Mouse (Mus musculus) thymus, adult 2 months (tissue): ENCODE results near the gene Unc5a. TPM values are rescaled to one million over a fixed set of nuclear protein-coding genes. Genes with fewer than 3 reads are reported as not detected.

Source experiments
- DNase-seq: peaks from one replicate; pipeline ENCODE4 v3.0.0; 2021
- H3K27ac ChIP-seq: fragments of 200-500 bp; 2 replicates; pipeline ENCODE4 v1.5.1; 2012; ENCODE audit warnings: low read length, control low read depth; ENCODE audit not compliant: control insufficient read depth, insufficient read depth
- H3K27me3 ChIP-seq: fragments of 200-500 bp; 2 replicates; pipeline ENCODE4 v1.6.1; 2012; ENCODE audit warnings: mild to moderate bottlenecking, low read length, moderate library complexity, mixed read lengths; ENCODE audit not compliant: control insufficient read depth, insufficient read depth
- H3K36me3 ChIP-seq: fragments of 200-500 bp; 2 replicates; pipeline ENCODE4 v1.6.1; 2012; ENCODE audit warnings: mild to moderate bottlenecking, low read length, moderate library complexity; ENCODE audit not compliant: control insufficient read depth, insufficient read depth
- H3K4me1 ChIP-seq: fragments of 200-500 bp; replicated peaks from 2 replicates; pipeline ENCODE4 v1.6.1; 2012; ENCODE audit warnings: low read length; ENCODE audit not compliant: control insufficient read depth, insufficient read depth
- H3K4me3 ChIP-seq: fragments of 200-500 bp; 2 replicates; pipeline ENCODE4 v1.5.1; 2012; ENCODE audit warnings: mild to moderate bottlenecking, low read length, control low read depth, moderate library complexity; ENCODE audit not compliant: control insufficient read depth, insufficient read depth
- CTCF ChIP-seq: fragments of 200-500 bp; IDR thresholded peaks from 2 replicates; pipeline ENCODE4 v1.5.1; 2012; ENCODE audit warnings: mild to moderate bottlenecking, control low read depth, low read length, moderate library complexity, borderline replicate concordance; ENCODE audit not compliant: control insufficient read depth, poor library complexity, insufficient read depth; ENCODE audit errors: extremely low read depth
- POLR2A ChIP-seq: fragments of 200-500 bp; IDR thresholded peaks from 2 replicates; pipeline ENCODE4 v1.6.1; 2012; ENCODE audit warnings: mild to moderate bottlenecking, low read length, control low read depth, moderate library complexity; ENCODE audit not compliant: control insufficient read depth, poor library complexity, insufficient read depth; ENCODE audit errors: extremely low read depth
- WGBS: fragments of 180-500 bp; shearing (Covaris S2); methylation state at CpG from one replicate; pipeline ENCODE4 v1.1.7; 2018; 5-methylcytosine and 5-hydroxymethylcytosine counted together
- polyA plus RNA-seq: library from polyadenylated mRNA; depleted of rRNA; stranded (reverse); fragments of >200 nt; gene quantifications from 2 replicates; pipeline ENCODE4 v1.2.3, GENCODE M21; 2012; rRNA removed

Gene Unc5a
- polyA plus RNA-seq, 1 experiment, result 3.1 TPM

- no peak for DNase-seq
- WGBS, result 62% methylated on average over 4 of the region's 4 CpGs
- Histone ChIP-seq H3K4me3 (no peak overlapping the region), H3K36me3 (no peaks in the 10 kb centered on the region), H3K27me3 (no peaks in the 10 kb centered on the region), H3K27ac (no peak overlapping the region), H3K4me1 (peaks cover 29% of the 10 kb centered on the region)
- TF ChIP-seq CTCF (no peak), POLR2A (no peak)
Observed at GRCm38 (mm10) chr13:55022256-55022655, 73.0 kb downstream of the Unc5a start.

DNA sequence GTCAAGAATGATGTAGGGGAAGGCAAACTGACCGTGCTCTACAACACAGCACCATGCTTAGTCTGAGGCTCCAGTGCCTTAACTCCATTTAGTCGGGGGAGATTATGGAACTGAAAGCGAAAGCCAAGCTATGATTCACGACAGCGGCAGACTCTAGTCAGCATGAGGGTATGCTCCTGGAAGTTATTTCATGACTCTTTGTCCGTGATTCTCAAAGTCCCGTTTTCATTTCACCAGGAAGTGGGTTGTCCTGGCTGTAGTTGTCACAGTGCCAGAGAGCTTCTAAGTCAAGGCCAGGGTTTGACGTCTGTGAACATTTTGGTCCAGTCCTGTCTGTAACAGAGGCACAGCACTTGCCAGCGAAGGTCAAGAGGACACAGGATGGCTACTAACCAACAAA lies 73.5 kb downstream of the Unc5a start:
- Histone ChIP-seq H3K36me3 (peaks cover under 1% of the 10 kb centered on the region; the same call in 1 of the 2 replicates), H3K27me3 (no peaks in the 10 kb centered on the region), H3K27ac (no peak overlapping the region), H3K4me1 (peaks cover 24% of the 10 kb centered on the region), H3K4me3 (no peak overlapping the region)
- no peak for DNase-seq
- no peak for TF ChIP-seq POLR2A
- WGBS, result 16% methylated on average over 9 of the region's 9 CpGs

DNA sequence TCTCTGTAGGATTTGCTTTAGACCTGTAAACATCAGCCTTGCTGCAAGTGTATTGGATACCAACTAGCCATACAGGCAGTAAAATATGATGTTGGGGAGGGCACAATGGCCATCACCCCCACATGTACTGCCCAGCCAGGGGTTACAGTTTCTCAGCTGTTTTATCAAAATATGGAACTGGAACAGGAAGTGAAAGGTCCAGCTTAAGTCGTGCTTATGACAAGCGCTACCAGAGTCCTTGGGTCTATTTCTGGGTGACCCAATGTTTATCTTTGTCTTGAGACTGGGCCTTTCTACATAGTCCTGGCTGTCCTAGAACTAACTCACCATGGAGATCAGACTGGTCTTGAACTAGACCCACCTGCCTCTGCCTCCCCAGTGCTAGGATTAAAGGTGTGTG lies 75.0 kb downstream of the Unc5a start:
- H3K36me3 ChIP-seq, result peaks cover 15% of the 10 kb centered on the region
- no peak overlapping the region for H3K27ac ChIP-seq
- 89% methylated on average over 2 of the region's 2 CpGs for WGBS
- no peaks in the 10 kb centered on the region for H3K27me3 ChIP-seq
- no peak for DNase-seq
- H3K4me1 ChIP-seq, result peaks cover 14% of the 10 kb centered on the region
- TF ChIP-seq POLR2A, result no peak
- no peak for TF ChIP-seq CTCF
- H3K4me3 ChIP-seq, result no peak overlapping the region

DNA sequence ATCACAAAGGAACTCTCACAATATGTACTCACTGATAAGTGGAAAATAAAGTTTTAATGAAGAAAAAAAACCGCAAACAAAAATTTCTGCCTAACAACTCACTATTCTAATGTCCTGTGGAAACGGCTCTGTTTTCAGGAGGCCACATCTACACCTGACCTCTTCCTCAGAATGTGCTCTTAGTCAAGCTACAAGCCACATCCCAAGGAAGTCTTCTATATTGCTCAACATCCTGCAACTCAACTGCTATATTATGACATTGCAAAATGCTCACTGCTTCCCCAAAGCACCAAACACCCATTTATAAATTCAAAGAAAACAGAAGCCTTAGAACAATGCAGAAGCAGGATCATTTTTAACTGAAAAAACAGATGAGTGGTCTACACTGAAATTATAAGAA lies 90.8 kb downstream of the Unc5a start:
- Histone ChIP-seq H3K27ac (no peak overlapping the region), H3K4me3 (no peak overlapping the region), H3K27me3 (no peaks in the 10 kb centered on the region), H3K36me3 (peaks cover 3% of the 10 kb centered on the region; the same call in 1 of the 2 replicates), H3K4me1 (no peaks in the 10 kb centered on the region)
- 53% methylated on average over 2 of the region's 2 CpGs for WGBS
- DNase-seq, result no peak
- TF ChIP-seq POLR2A (no peak), CTCF (no peak)

GRCm38 (mm10) chr13:55047706-55048105 lies 98.5 kb downstream of the Unc5a start:
- TF ChIP-seq POLR2A (no peak), CTCF (no peak)
- WGBS, result 96% methylated on average over 3 of the region's 3 CpGs
- no peaks in the 10 kb centered on the region for H3K27me3 ChIP-seq
- H3K36me3 ChIP-seq, result peaks cover 10% of the 10 kb centered on the region; the same call in 1 of the 2 replicates
- H3K27ac ChIP-seq, result no peak overlapping the region
- H3K4me3 ChIP-seq, result no peak overlapping the region
- DNase-seq, result no peak
- no peaks in the 10 kb centered on the region for H3K4me1 ChIP-seq

Other genes with a start within 250 kb of the Unc5a start
- gene Cdhr2, start 247.9 kb upstream of the Unc5a start, polyA plus RNA-seq, result 1.2 and 1.3 TPM in 2 replicates
- gene Gprin1, start 199.5 kb upstream of the Unc5a start, polyA plus RNA-seq, result 0.18 and 0.19 TPM in 2 replicates
- gene Sncb, start 182.8 kb upstream of the Unc5a start, polyA plus RNA-seq, result 0.53 and 1.6 TPM in 2 replicates
- gene Eif4e1b, start 165.4 kb upstream of the Unc5a start, polyA plus RNA-seq, result not detected in 2 replicates
- gene Tspan17, start 160.0 kb upstream of the Unc5a start, polyA plus RNA-seq, result 6.3 and 6.4 TPM in 2 replicates
- gene Hk3, start 72.0 kb downstream of the Unc5a start, polyA plus RNA-seq, result 3.5 and 4.1 TPM in 2 replicates
- gene Uimc1, start 150.9 kb downstream of the Unc5a start, polyA plus RNA-seq, result 7.8 and 8.7 TPM in 2 replicates
- gene Zfp346, start 155.9 kb downstream of the Unc5a start, polyA plus RNA-seq, result 32.2 and 38.7 TPM in 2 replicates
- not detected in 2 replicates for gene Gm17617, start 184.1 kb downstream of the Unc5a start, polyA plus RNA-seq
- 0.50 and 0.63 TPM in 2 replicates for gene Fgfr4, start 203.2 kb downstream of the Unc5a start, polyA plus RNA-seq